Mouse (Mus musculus) neural tube, embryonic 10.5 days (tissue): ENCODE data around the gene Magea5.
A peak's percentile ranks its signal among the peaks of the same experiment; 100 is the strongest.
"Not testable (repeated sequence)": the region's sequence is repeated elsewhere in the genome, so short reads cannot be mapped to it uniquely, and the experiment has no call there.

Source experiments
- DNase-seq: peaks from one replicate; pipeline ENCODE4 v3.0.0-alpha.2; 2017; ENCODE audit warnings: low spot score; ENCODE audit errors: extremely low spot score

Gene Magea5

DNA sequence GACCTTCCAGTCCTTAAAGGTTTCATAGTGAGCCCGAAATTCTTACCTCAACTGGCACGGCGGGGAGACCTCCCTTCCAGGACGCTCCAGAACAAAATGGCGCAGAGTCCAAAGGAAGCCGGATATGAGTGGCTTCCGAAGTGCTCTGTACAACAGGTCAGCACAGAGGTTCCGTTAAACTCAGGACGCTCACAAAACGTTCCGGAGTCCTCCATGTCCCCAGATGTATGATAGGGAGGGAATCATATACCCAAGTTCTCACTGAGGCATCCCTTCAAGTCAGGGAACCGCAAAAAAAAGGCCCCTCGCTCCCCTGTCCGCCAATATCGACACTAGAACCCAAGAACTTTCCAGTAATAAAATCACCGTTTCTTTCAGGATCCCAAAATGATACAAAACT, at the start of gene Magea5:
TSS of gene Magea5 (minus strand) at position 101 of the 400 bp plus-strand sequence.
- not testable (repeated sequence) for DNase-seq

DNA sequence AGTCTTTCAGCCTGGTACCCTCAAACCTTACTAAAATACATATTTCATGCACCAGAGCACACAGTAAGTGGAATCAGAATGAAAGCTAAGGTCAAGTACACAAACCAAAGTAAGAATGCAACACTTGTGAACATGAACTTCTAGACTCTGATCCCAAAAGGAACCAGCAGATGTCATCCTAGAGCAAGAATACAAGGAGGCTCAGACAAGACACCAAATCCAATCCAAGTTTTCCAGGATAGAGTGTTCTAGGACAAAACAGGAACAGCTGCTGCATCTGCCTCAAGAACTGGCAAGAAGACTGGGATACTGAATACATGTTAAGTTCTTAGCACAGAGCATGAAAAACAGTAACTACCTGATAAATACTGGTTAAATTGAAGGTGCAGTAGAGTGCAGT, 35.1 kb upstream of the Magea5 start:
- DNase-seq: peak; percentile 10

DNA sequence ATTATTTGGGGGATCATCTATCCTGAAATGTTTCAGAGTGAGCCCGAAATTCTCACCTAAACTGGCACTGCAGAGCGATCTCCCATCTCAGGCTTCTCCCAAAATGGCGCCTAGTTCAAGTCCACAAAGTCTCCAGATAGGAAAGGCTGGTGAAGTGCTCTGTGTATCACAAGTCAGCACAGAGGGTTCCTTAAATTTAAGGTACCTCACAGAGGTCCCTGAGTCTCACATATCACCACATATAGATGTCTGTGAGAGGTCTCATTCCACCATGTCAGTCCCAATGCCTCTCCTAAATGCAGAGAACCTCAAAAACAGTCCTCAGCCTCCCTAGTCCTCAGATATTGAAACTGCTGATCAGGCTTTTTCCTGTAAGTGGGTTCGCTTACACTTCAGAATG, 30.6 kb upstream of the Magea5 start, which contains the start of gene Magea2:
TSS of gene Magea2 (minus strand) at position 101 of the 400 bp plus-strand sequence.
- DNase-seq: not testable (repeated sequence)

GRCm38 (mm10) chrX:155089693-155090092, 26.7 kb upstream of the Magea5 start, which contains the start of gene Magea1:
Gene Magea1, minus strand, starts transcription at chrX:155089793.
- DNase-seq: not testable (repeated sequence)
